Mouse (Mus musculus) heart, adult 8-10 months (tissue): ENCODE data around the gene Ubr4. TPM values are rescaled to one million over a fixed set of nuclear protein-coding genes. Genes with fewer than 3 reads are reported as not detected.

Experiments
- DNase-seq: peaks from one replicate; pipeline ENCODE4 v3.0.0; 2022; ENCODE audit warnings: low spot score
- microRNA-seq: library from miRNA; unstranded; fragments of <30 nt; microRNA quantifications from one replicate; pipeline ENCODE4 v1.2.0, GENCODE M21; 2022
- total RNA-seq, 4 experiments: library from RNA; stranded (reverse); gene quantifications; 2 replicates each; pipeline ENCODE4 v1.2.4; 2022

Gene Ubr4
- total RNA-seq, 4 experiments from 2014 or later: 103 to 136 (median 112) TPM

GRCm38 (mm10) chr4:139535719-139536118, 183.3 kb downstream of the Ubr4 start:
- no peak for DNase-seq

- DNase-seq: no peak
Observed at GRCm38 (mm10) chr4:139536706-139537105, 184.3 kb downstream of the Ubr4 start.

Small RNAs within 50 kb of the gene (microRNA-seq; reads per million reads assigned to microRNA genes)
- gene Gm24245 (not detected), gene Gm25732 (0.84 reads per million)

Other genes starting within 250 kb of the Ubr4 start
- 100 to 1,000 TPM; 570 to 700 (median 625) TPM for gene Minos1, start 221.5 kb upstream of the Ubr4 start, total RNA-seq
- gene Capzb, start 159.7 kb upstream of the Ubr4 start, total RNA-seq: 100 to 1,000 TPM; 354 to 406 (median 379) TPM
- 1 to 10 TPM; 5.1 to 6.9 (median 5.5) TPM for gene Pqlc2, start 41.9 kb upstream of the Ubr4 start, total RNA-seq
- 10 to 100 TPM; 51.6 to 59.7 (median 56.5) TPM for gene Akr7a5, start 41.9 kb upstream of the Ubr4 start, total RNA-seq
- 10 to 100 TPM; 24.7 to 32.0 (median 29.1) TPM for gene Mrto4, start within 50 bp of the Ubr4 start, total RNA-seq
- gene Emc1, start within 50 bp of the Ubr4 start, total RNA-seq: 10 to 100 TPM; 44.8 to 58.9 (median 48.6) TPM
- gene Iffo2, start 177.9 kb downstream of the Ubr4 start, total RNA-seq: 1 to 10 TPM; 3.5 to 4.4 (median 4.2) TPM